Mouse (Mus musculus) T-helper 1 cell (primary cell): ENCODE data around the gene Dnaja2.

Experiments used
- in situ Hi-C: fragments of 300-600 bp; cut with MboI, MseI; formaldehyde crosslinking; loops from one replicate; pipeline ENCODE4 v1.15.1; 2025; ENCODE audit warnings: high pct_unique_total_duplicates

The Dnaja2 gene

DNA sequence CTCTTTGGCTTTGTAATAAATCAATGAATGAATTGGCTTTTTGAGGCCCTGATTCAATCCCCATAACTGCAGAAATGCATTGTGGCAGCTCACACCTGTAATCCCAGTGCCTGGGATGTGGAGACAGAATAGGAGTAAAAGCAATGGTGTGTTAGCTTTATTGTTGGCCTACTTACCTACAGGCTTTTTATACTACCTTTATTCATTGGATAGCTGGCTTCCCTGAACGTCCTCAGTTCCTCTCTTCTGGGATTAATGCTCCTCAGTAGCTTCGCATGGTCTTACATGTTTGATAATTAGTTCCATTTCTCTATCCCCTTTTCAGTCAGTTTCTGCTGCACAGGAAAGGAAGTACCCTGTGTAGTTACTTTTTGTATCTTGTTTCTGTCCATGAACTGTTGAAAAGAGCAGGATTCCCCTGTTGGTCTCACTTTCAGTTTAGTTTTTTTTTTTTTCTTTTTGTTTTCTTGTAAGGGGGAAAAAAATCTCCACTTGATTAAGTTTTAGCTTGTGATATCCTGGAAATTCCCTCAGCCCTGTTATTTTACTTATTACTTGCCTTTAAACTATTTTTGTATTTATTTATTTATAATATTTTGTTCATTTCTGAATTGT is 1.9 kb upstream of the Dnaja2 start:
- in situ Hi-C loops: no loop called here

- in situ Hi-C loops: loop anchor here (5.0 kb wide), 1 partner anchor 242 kb away; no protein-coding TSS in a partner anchor
Measured at GRCm38 (mm10) chr8:85554391-85555180, 558 bp downstream of the Dnaja2 start.

GRCm38 (mm10) chr8:85551934-85552333 is 3.2 kb downstream of the Dnaja2 start:
- in situ Hi-C loops: loop anchor here (5.0 kb wide), 1 partner anchor 240 kb away; no protein-coding TSS in a partner anchor

GRCm38 (mm10) chr8:85536332-85536731 is 18.8 kb downstream of the Dnaja2 start:
- in situ Hi-C loops: no loop called here

GRCm38 (mm10) chr8:85534163-85534562 is 21.0 kb downstream of the Dnaja2 start:
- in situ Hi-C loops: no loop called here

DNA sequence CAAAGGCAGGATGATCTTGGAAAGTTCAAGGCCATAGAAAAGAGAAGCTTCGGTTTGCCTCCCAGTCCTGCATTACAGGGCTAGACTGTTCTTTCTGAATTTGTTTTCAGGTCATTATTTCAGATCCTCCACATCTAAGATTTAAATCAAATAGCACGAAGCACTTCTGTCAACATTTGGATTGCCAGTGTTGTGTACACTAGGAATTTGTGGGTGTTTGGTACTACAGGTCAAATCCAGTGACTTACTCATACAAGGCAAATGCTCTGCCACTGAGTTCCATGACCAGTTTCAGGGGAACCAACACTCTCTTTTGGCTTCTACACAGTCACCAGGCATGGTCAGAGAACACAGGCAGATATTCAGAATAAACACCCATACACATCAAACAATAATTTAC is 21.7 kb downstream of the Dnaja2 start:
- in situ Hi-C loops: no loop called here

GRCm38 (mm10) chr8:85532843-85533242 is 22.3 kb downstream of the Dnaja2 start:
- in situ Hi-C loops: no loop called here

- in situ Hi-C loops: no loop called here
Measured at GRCm38 (mm10) chr8:85531471-85531870, 23.7 kb downstream of the Dnaja2 start.

DNA sequence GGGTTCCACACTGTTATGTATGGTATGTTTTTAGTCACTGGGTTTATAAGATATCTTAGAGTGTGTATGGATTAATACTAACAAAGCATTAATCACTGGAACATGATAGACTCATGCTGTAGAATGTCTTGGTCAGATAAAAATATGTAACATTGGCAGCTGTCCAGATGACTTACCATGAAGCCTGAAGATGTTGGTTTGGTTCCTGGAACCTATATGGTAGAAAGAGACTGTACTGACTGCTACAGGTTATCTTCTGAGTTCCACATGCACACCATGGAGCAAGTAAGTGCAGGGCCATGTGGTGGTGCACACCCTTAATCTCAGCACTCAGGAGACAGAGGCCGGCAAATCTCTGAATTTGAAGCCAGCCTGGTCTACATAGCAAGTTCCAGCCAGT is 24.4 kb downstream of the Dnaja2 start:
- in situ Hi-C loops: no loop called here

DNA sequence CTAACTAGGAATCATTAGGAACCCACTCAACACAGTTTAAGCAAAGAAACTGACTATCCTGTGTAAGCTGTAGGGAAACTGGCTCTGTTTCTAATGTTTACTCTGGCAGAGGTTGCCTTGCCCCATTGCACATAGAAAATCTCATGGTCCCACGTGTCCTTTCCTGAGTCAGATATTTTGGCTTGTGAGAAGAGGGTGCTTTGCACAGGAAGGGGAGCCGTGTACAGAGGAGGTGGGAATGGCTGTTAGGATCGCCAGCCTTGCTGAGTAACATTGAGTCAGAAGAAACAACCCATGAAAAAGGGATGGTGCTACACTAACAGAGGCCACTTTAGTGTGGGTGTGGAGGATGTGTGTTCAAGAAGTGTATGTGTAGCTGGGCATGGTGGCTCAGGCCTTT is 26.2 kb downstream of the Dnaja2 start:
- in situ Hi-C loops: loop anchor here (10.0 kb wide), 1 partner anchor 74 kb away; no protein-coding TSS in a partner anchor

GRCm38 (mm10) chr8:85526105-85526504 is 29.0 kb downstream of the Dnaja2 start:
- in situ Hi-C loops: loop anchor here (10.0 kb wide), 1 partner anchor 71 kb away; no protein-coding TSS in a partner anchor

- in situ Hi-C loops: loop anchor here (10.0 kb wide), 1 partner anchor 69 kb away; no protein-coding TSS in a partner anchor
Measured at GRCm38 (mm10) chr8:85524086-85524485, 31.1 kb downstream of the Dnaja2 start.

DNA sequence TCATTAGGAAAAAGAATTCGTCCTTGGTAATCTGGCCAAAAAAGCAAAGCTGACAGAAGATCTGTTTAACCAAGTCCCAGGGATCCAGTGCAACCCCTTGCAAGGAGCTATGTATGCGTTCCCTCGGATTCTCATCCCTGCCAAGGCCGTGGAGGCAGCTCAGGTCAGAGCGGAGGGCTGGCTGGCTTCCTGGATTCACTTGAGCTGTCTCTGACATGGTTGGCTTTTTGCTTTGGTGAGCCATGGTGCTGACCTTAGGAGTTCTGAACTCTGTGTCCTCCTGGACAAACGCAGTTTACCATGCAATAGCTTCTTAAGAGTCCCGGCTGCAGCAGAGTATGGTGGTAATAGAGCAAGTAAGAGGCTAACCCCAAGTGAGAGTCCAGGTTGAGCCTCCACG is 33.8 kb downstream of the Dnaja2 start:
- in situ Hi-C loops: loop anchor here (10.0 kb wide), 1 partner anchor 67 kb away; no protein-coding TSS in a partner anchor

GRCm38 (mm10) chr8:85520586-85520985 is 34.6 kb downstream of the Dnaja2 start:
- in situ Hi-C loops: loop anchor here (10.0 kb wide), 1 partner anchor 66 kb away; no protein-coding TSS in a partner anchor

GRCm38 (mm10) chr8:85517956-85518355 is 37.2 kb downstream of the Dnaja2 start:
- in situ Hi-C loops: no loop called here

DNA sequence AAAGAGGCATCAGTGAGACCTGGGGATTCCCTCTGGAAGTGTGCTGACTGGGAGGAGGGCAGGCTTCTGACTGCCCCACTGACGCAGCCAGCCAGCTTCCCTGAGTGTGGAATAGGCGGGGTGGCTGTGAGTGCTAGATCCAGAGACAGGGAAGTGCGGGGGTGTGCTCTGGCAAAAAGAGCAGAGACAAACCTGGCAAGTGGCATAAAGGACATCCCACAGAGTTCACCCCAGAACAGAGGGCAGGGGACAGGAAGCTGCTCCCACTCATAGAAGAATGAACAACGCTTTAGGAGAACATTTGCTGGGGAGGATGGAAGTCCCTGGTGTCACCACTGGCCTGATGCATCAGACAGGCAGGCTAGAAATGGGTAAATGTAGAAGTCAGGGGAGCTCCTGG is 37.8 kb downstream of the Dnaja2 start:
- in situ Hi-C loops: no loop called here

DNA sequence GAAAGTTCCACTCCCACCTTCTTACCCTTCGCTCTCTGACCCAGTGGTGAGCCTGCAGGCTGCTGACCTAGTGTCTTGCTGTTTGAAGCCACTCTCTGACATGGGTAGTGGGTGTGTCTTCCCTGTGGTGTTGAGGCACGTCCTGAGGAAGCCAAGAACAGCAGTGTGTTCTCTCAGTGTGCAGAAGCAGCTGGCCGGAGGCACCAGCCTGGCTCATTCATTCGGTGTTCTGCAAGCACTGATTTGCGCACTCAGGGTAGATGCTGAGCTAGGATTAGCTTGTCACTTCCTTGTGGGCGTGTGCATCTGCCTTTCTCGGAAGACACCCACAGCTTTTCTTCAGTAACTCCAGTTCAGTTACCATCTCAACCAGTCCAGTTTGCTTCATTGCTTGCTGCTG is 39.8 kb downstream of the Dnaja2 start:
- in situ Hi-C loops: no loop called here

DNA sequence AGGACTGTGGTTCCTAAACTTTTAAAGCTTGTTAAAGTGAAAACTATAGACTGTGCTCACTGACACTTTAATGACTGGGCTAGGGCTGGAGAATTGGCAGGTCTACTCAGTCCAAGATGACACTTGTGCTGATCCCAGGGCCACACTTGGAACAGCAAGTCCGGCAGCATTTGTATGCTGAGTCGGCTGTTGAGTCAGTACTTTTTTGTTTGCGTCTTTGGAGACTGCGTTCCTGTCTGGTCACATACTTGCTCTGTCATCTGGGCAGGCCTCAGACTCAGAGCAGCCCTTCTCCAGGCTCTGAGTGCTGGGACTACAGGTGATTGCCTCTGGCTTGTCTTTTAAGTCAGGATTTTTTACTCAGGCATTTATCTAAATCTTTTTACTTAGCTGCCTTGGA is 41.9 kb downstream of the Dnaja2 start:
- in situ Hi-C loops: no loop called here

- in situ Hi-C loops: no loop called here
Measured at GRCm38 (mm10) chr8:85512234-85512633, 42.9 kb downstream of the Dnaja2 start.

DNA sequence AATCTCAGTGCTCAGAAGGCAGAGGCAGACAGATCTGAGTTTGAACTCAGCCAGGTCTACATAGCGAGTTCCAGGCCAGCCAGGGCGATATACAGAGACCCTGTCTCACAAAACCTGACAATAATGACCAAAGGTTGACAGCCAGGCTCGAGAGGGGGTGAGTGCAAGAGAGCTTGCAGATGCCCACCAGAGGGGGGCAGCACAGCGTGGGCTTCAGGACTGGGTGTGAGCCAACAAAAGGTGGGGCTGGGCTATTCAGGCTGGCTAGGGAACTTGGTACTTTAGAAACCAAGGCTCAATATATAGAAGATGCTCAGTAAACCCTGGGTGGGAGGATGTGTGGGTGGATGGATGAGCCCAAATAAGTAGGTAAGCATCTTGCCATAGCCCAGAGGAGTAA is 46.5 kb downstream of the Dnaja2 start:
- in situ Hi-C loops: no loop called here

- in situ Hi-C loops: no loop called here
Measured at GRCm38 (mm10) chr8:85506620-85507019, 48.5 kb downstream of the Dnaja2 start.

DNA sequence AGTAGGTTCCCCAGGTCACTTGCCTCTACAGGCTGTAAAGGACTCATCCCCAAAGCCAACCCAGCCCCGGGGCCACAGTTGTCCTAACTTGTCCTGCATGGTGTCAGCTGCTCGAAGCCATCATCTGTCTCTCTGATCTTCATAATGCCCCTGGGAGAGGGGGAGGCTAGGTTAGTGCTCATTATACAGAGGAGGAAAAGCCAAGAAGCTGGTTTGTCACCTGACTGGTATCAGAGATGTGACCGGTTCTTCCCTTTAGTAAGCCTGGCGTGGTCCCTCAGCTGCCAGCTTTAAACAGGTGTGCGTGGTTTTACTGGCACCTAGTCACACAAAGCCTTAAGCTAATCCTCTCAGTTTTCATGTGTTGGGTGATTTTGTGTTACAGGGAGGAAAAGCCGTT is 50.4 kb downstream of the Dnaja2 start:
- in situ Hi-C loops: no loop called here

- in situ Hi-C loops: no loop called here
Measured at GRCm38 (mm10) chr8:85503065-85503464, 52.1 kb downstream of the Dnaja2 start.
